Mouse (Mus musculus) lung, postnatal 0 days (tissue): ENCODE data around the gene Tpst1.

Experiments used
- CTCF ChIP-seq: IDR thresholded peaks from 2 replicates; pipeline ENCODE4 v1.5.1; 2016; ENCODE audit warnings: antibody characterized with exemption, mild to moderate bottlenecking
- EP300 ChIP-seq: IDR thresholded peaks from 2 replicates; pipeline ENCODE4 v1.6.1; 2016; ENCODE audit warnings: antibody characterized with exemption, mild to moderate bottlenecking, control low read depth

DNA sequence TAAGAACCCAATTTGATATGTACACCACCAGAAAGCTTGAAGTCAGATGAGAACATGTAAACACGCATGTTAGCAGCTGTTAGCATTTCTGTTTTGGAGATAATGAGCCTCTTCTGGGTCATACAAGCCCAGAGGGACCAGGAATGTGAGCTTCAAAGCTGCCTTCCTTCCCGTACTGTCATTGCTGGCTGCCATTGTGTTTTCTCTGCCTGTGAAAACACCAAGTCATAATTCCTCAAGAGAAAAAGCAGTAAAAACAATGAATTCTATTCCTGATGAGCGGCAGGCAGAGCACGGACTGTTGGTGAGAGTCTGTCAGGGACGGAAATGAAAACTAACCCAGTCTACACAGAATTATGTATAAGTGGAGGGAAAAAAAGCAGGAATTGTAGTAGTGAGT lies 51.1 kb downstream of the Tpst1 start:
- TF ChIP-seq EP300, result no peak
- no peak for TF ChIP-seq CTCF
